Mouse (Mus musculus) stomach, postnatal 0 days (tissue): ENCODE data around the gene Eif4e3. TPM values are rescaled to one million over a fixed set of nuclear protein-coding genes. Genes with fewer than 3 reads are reported as not detected.

ENCODE experiments used
- ATAC-seq: fragments of 200-750 bp; cut with Nextera tagmentation; 2 replicates; pipeline ENCODE4 v1.8.0; 2017; ENCODE audit not compliant: low FRiP score, low TSS enrichment
- DNase-seq: peaks from one replicate; pipeline ENCODE4 v3.0.0-alpha.2; 2016; ENCODE audit warnings: low spot score
- H3K27ac ChIP-seq: fragments of 300-500 bp; sonication (generic); replicated peaks from 2 replicates; pipeline ENCODE4 v1.5.1; 2014; ENCODE audit warnings: mild to moderate bottlenecking, control low read depth
- H3K27me3 ChIP-seq: fragments of 300-500 bp; sonication (generic); 2 replicates; pipeline ENCODE4 v1.6.1; 2014; ENCODE audit warnings: low read length; ENCODE audit not compliant: control insufficient read depth, insufficient read depth
- H3K36me3 ChIP-seq: fragments of 300-500 bp; sonication (generic); 2 replicates; pipeline ENCODE4 v1.6.1; 2014; ENCODE audit warnings: low read length, mixed read lengths; ENCODE audit not compliant: control insufficient read depth, insufficient read depth
- H3K4me1 ChIP-seq: fragments of 300-500 bp; sonication (generic); replicated peaks from 2 replicates; pipeline ENCODE4 v1.6.1; 2014; ENCODE audit warnings: antibody characterized with exemption; ENCODE audit not compliant: control insufficient read depth, insufficient read depth
- H3K4me2 ChIP-seq: fragments of 300-500 bp; sonication (generic); replicated peaks from 2 replicates; pipeline ENCODE4 v1.6.1; 2014; ENCODE audit warnings: low read depth, mild to moderate bottlenecking, control low read depth, moderate library complexity
- H3K4me3 ChIP-seq: fragments of 300-500 bp; sonication (generic); 2 replicates; pipeline ENCODE4 v1.5.1; 2014; ENCODE audit warnings: low read depth, low read length, control low read depth
- H3K9ac ChIP-seq: fragments of 300-500 bp; sonication (generic); 2 replicates; pipeline ENCODE4 v1.6.1; 2014; ENCODE audit warnings: mild to moderate bottlenecking, low read length, control low read depth, mixed read lengths
- H3K9me3 ChIP-seq: fragments of 300-500 bp; sonication (generic); 2 replicates; pipeline ENCODE4 v1.6.1; 2016; ENCODE audit warnings: low read length; ENCODE audit not compliant: control insufficient read depth
- CTCF ChIP-seq: IDR thresholded peaks from 2 replicates; pipeline ENCODE4 v1.5.1; 2016; ENCODE audit warnings: antibody characterized with exemption, low read depth, mild to moderate bottlenecking, moderate library complexity
- EP300 ChIP-seq: optimal IDR thresholded peaks from 2 replicates; pipeline ENCODE3; 2016; ENCODE audit warnings: antibody characterized with exemption
- WGBS: fragments of 180-500 bp; shearing (Covaris S2); extraction: QIAGEN DNeasy Blood & Tissue Kit; methylation state at CpG from one replicate; pipeline ENCODE4 v1.1.7; 2014; 5-methylcytosine and 5-hydroxymethylcytosine counted together
- polyA plus RNA-seq: library from polyadenylated mRNA; unstranded; fragments of >200 nt; fragmentation: Nextera tagmentation; extraction: Ambion mirVana; gene quantifications from 2 replicates; pipeline ENCODE4 v1.2.1, GENCODE M21; 2015

Eif4e3 gene
- polyA plus RNA-seq, 1 experiment from 2014 or later = 7.8 TPM

DNA sequence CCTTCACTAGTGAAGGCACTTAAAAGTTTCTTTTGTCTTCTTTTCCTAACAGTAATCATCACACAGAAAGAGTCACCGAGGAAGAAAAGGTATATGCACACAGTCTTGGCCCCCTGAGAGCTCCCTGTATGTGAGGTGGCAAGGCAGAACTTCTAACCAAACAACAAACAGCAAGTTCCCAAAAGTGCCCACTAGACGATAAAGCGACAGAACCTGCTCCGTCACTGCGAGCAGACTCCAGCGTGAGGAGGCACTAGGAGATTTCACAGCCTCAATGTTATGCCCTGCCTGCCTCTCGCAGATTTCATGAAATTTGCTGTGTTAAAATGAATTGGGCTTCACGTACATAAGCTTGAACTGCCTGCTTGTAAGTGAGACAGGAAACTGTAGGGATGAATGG lies 46.6 kb downstream of the Eif4e3 start:
- H3K9me3 ChIP-seq = no peaks in the 10 kb centered on the region
- H3K4me2 ChIP-seq = no peak overlapping the region
- H3K9ac ChIP-seq = no peak overlapping the region
- H3K4me1 ChIP-seq = peaks cover 3% of the 10 kb centered on the region; the same call in 1 of the 2 replicates
- TF ChIP-seq CTCF = no peak
- TF ChIP-seq EP300 = no peak
- DNase-seq (no peak), ATAC-seq (no peak)
- no peak overlapping the region for H3K4me3 ChIP-seq
- H3K27ac ChIP-seq = no peak overlapping the region
- WGBS = 36% methylated on average over 8 of the region's 8 CpGs
- H3K36me3 ChIP-seq = no peaks in the 10 kb centered on the region
- no peaks in the 10 kb centered on the region for H3K27me3 ChIP-seq

DNA sequence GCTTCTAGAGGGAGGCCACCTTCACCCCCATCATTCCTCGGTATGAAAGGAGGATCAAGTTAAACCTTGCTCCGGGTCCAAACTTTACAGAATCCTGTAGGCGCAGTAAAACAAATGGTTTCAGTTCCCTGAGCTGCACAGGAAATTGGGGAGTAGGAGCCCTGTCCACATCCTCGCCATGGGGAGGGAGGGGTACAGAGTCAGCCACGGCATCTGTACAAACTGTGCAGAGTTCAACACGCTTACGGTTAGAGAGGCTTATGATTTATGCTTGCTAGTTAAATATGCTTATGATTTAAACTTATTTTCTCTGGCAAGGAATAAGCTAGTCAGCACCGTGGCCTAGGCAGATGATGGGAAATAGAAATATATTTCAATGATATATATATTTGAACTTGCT lies 47.1 kb downstream of the Eif4e3 start:
- no peak overlapping the region for H3K9ac ChIP-seq
- H3K4me3 ChIP-seq = no peak overlapping the region
- WGBS = 21% methylated on average over 8 of the region's 8 CpGs
- no peaks in the 10 kb centered on the region for H3K27me3 ChIP-seq
- DNase-seq (no peak), ATAC-seq (no peak)
- H3K4me1 ChIP-seq = peaks cover 3% of the 10 kb centered on the region; the same call in 1 of the 2 replicates
- no peaks in the 10 kb centered on the region for H3K36me3 ChIP-seq
- no peak overlapping the region for H3K4me2 ChIP-seq
- no peaks in the 10 kb centered on the region for H3K9me3 ChIP-seq
- TF ChIP-seq EP300 (no peak), CTCF (no peak)
- no peak overlapping the region for H3K27ac ChIP-seq

DNA sequence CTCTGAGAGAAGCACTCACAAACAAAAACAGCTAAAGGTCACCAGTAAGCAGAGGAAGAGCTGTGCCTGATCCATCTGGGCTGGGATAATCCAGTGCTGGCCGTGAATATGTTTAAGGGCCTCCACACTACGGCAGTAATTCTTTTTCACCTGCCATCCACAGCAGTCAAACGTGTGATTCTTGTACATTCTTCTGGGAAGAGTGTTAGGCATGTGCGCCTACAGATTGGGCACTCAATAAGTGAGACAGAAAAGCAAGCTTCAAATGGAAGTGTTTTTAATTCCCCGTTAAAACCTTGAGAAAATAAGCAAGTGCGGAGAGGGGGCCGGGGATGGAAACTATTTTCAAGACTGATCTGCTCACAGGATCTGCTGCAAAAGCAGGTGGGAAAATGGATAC lies 48.7 kb downstream of the Eif4e3 start:
- DNase-seq = no peak
- Histone ChIP-seq H3K36me3 (no peaks in the 10 kb centered on the region), H3K9me3 (no peaks in the 10 kb centered on the region), H3K27me3 (no peaks in the 10 kb centered on the region), H3K4me1 (peaks cover 3% of the 10 kb centered on the region; the same call in 1 of the 2 replicates), H3K9ac (no peak overlapping the region), H3K4me2 (no peak overlapping the region), H3K4me3 (no peak overlapping the region), H3K27ac (no peak overlapping the region)
- WGBS = 64% methylated on average over 7 of the region's 7 CpGs
- ATAC-seq = no peak
- no peak for TF ChIP-seq CTCF
- TF ChIP-seq EP300 = no peak

DNA sequence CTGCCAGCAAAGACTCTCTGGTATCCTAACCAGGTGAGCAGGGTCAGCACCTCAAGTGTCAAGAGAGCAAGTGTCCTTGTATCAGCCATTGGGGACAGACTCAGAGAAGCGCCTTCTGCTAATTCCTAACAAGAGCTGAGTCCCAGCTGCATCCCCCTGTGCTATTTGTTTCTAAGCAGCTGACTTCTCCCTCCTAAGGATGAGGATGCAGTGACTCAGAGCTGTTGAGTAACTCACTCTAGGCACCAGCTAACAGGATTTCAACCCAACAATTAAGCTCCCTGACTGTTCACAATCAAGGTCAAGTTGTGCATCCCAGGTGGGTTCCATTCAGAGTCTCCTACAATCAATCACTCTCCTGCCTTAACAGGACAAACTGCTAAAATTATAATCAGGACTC lies 49.2 kb downstream of the Eif4e3 start:
- Histone ChIP-seq H3K4me2 (no peak overlapping the region), H3K27me3 (no peaks in the 10 kb centered on the region), H3K27ac (no peak overlapping the region), H3K36me3 (no peaks in the 10 kb centered on the region), H3K4me1 (peaks cover 3% of the 10 kb centered on the region; the same call in 1 of the 2 replicates), H3K4me3 (no peak overlapping the region), H3K9me3 (no peaks in the 10 kb centered on the region), H3K9ac (no peak overlapping the region)
- TF ChIP-seq CTCF = no peak
- TF ChIP-seq EP300 = no peak
- ATAC-seq (no peak), DNase-seq (no peak)
- WGBS = 86% methylated on average over 1 of the region's 1 CpGs

DNA sequence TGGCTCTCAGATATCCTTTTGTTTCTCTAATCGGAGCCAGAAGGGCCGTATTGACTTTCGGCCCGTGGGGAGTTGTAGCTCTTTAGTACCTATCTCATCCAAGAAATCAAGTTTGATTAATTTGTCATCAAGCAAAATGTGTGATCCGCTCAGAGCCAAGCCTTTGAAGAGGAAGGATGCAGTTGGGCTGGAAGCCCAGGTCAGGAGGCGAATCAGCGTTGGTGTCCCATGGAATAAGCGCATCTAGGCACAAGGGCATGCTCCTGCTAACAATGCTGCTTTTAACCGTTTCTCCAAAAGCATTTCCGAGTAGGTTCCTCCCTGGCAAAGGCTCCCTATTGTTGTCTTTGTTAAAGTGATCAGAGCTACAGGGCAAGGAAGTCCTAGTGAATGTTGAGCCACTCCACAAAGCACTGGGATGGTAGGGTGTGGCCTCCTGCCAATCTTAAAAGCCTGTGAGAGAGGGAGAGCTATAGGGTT lies 51.3 kb downstream of the Eif4e3 start:
- Histone ChIP-seq H3K4me1 (peaks cover 6% of the 10 kb centered on the region; the same call in 1 of the 2 replicates), H3K27me3 (no peaks in the 10 kb centered on the region), H3K27ac (no peak overlapping the region)

DNA sequence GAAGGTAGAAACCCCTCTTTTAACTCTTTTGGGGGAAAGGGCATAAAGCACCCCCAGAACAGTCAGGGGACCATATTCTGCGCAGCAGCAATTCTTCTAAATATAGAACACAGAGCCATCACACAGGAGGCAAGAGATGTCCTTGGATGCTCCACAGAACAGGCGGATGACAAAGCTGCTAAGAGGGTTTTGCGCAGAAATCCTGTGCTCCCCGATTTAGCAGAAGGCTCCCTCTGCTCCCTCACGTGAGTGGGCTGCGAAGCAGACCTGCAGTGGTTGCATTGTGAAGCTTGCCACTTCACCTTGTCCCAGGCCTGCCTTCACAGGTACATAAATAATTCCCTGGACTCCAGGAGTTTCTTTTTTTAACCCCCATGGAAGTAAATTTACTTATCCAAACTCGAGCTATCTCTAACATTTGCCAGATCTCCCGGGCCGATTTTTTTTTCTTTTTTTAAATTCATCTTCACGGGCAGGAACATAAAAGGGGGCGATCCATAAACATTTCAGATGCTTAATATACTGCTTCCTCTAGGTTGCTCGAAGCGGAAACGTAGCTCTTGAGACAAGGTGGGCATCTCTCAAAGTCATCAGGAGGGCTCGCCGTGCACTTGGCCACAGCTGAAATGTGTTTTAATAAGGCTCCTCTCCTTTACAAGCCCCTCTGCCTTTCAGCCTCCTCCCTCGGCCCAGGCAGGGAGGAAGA lies 51.9 kb downstream of the Eif4e3 start:
- Histone ChIP-seq H3K27me3 (no peaks in the 10 kb centered on the region), H3K9me3 (no peaks in the 10 kb centered on the region), H3K9ac (no peak overlapping the region), H3K36me3 (no peaks in the 10 kb centered on the region), H3K4me1 (peaks cover 6% of the 10 kb centered on the region; the same call in 1 of the 2 replicates), H3K27ac (no peak overlapping the region), H3K4me2 (no peak overlapping the region), H3K4me3 (no peak overlapping the region)
- ATAC-seq (no peak), DNase-seq (no peak)
- TF ChIP-seq CTCF = no peak
- TF ChIP-seq EP300 = no peak
- 56% methylated on average over 17 of the region's 17 CpGs for WGBS

More for the DNA sequence above, 51.3 kb downstream of the Eif4e3 start:
- no peak for ATAC-seq
- no peak for DNase-seq
- no peak overlapping the region for H3K4me2 ChIP-seq
- H3K4me3 ChIP-seq = no peak overlapping the region
- H3K9me3 ChIP-seq = no peaks in the 10 kb centered on the region
- H3K9ac ChIP-seq = no peak overlapping the region
- 27% methylated on average over 10 of the region's 10 CpGs for WGBS
- no peaks in the 10 kb centered on the region for H3K36me3 ChIP-seq
- no peak for TF ChIP-seq EP300
- TF ChIP-seq CTCF = no peak
